ENCODE assay signal across 18 mouse cellular contexts in the genomic region with DNA sequence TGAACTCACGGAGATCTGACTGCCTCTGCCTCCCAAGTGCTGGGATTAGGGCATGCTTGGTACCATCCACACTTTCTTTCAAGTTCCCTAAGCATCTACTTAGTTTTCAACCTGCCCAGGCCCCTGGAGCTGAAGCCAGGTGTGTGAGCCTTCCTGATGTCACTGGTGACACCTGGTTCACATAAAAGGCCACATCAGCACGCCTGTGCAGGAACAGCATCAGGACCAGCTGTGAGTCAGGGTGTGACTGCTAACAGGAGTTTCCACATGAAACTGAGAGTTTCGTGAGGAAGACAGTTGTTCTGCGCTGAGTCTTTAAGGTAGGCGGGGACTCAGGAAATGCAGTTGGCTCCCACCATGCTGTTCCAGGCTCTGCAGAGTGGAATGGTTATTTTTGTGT.
"Had no signal": no experiment of that assay in that cellular context is flagged by ENCODE, and none has a peak within 500 bp of the region (broad histone marks: within the 10 kb centered on the region; RNA-seq: fewer than 3 reads in every experiment).

No protein-coding gene starts in this region.

- H3K9ac ChIP-seq: intestine, embryonic 15.5 days; kidney, embryonic 15.5 days; liver, embryonic 14.5 days; lung, embryonic 15.5 days; midbrain, embryonic 13.5 days; stomach, embryonic 15.5 days had no signal

- H3K9me3 ChIP-seq: intestine, embryonic 15.5 days; kidney, embryonic 15.5 days; lung, embryonic 15.5 days; megakaryocyte, embryonic 14.5 days; midbrain, embryonic 10.5 days; midbrain, embryonic 13.5 days; stomach, embryonic 15.5 days had no signal

- H3K27ac ChIP-seq: intestine, embryonic 15.5 days; kidney, embryonic 15.5 days; left cerebral cortex, adult 2 months; liver, embryonic 14.5 days; lung, embryonic 15.5 days; midbrain, embryonic 10.5 days; midbrain, embryonic 13.5 days; stomach, embryonic 15.5 days had no signal

- H3K27me3 ChIP-seq: intestine, embryonic 15.5 days; lung, embryonic 15.5 days; midbrain, embryonic 13.5 days; stomach, embryonic 15.5 days had no signal

- DNase-seq: kidney, adult 11 months; kidney, adult 8-10 months; kidney, postnatal 10 days; kidney, postnatal 36 days; layer of hippocampus, postnatal 36 days; lung, adult 18-20 months; lung, postnatal 10 days; lung, postnatal 36 days had no signal

- H3K36me3 ChIP-seq: intestine, embryonic 15.5 days; kidney, embryonic 15.5 days; lung, embryonic 15.5 days; midbrain, embryonic 10.5 days; midbrain, embryonic 13.5 days; stomach, embryonic 15.5 days had no signal

- H3K4me3 ChIP-seq: intestine, embryonic 15.5 days; kidney, embryonic 15.5 days; left cerebral cortex, adult 2 months; lung, embryonic 15.5 days; megakaryocyte, embryonic 14.5 days; midbrain, embryonic 10.5 days; midbrain, embryonic 13.5 days; myocyte; stomach, embryonic 15.5 days had no signal

- H3K4me2 ChIP-seq: intestine, embryonic 15.5 days; kidney, embryonic 15.5 days; lung, embryonic 15.5 days; midbrain, embryonic 13.5 days; stomach, embryonic 15.5 days had no signal
